Mouse (Mus musculus) fat pad, adult 2 months (tissue): Measurements from ENCODE around the gene Thsd4.

Experiments used
- DNase-seq: peaks from one replicate; pipeline ENCODE4 v3.0.0-alpha.2; 2011; ENCODE audit warnings: low read depth, low spot score; ENCODE audit errors: extremely low read depth

Thsd4 gene

GRCm38 (mm10) chr9:60094211-60094610, 427.6 kb downstream of the Thsd4 start:
- no peak for DNase-seq

- no peak for DNase-seq
Observed at GRCm38 (mm10) chr9:60092428-60092827, 429.4 kb downstream of the Thsd4 start.

- no peak for DNase-seq
Observed at GRCm38 (mm10) chr9:60089441-60089840, 432.4 kb downstream of the Thsd4 start.

- no peak for DNase-seq
Observed at GRCm38 (mm10) chr9:60088101-60088500, 433.7 kb downstream of the Thsd4 start.

- no peak for DNase-seq
Observed at GRCm38 (mm10) chr9:60082107-60082581, 439.7 kb downstream of the Thsd4 start.

GRCm38 (mm10) chr9:60077761-60078160, 444.1 kb downstream of the Thsd4 start:
- DNase-seq: no peak

- no peak for DNase-seq
Observed at GRCm38 (mm10) chr9:60076396-60076795, 445.4 kb downstream of the Thsd4 start.

GRCm38 (mm10) chr9:60071620-60072263, 450.1 kb downstream of the Thsd4 start:
- DNase-seq: no peak

- no peak for DNase-seq
Observed at GRCm38 (mm10) chr9:60067241-60067640, 454.6 kb downstream of the Thsd4 start.

- no peak for DNase-seq
Observed at GRCm38 (mm10) chr9:60065184-60065583, 456.7 kb downstream of the Thsd4 start.

GRCm38 (mm10) chr9:60063191-60063720, 458.6 kb downstream of the Thsd4 start:
- DNase-seq: no peak

- no peak for DNase-seq
Observed at GRCm38 (mm10) chr9:60056131-60056530, 465.7 kb downstream of the Thsd4 start.

GRCm38 (mm10) chr9:60054951-60055350, 466.9 kb downstream of the Thsd4 start:
- DNase-seq: no peak

GRCm38 (mm10) chr9:60053117-60053516, 468.7 kb downstream of the Thsd4 start:
- DNase-seq: no peak

GRCm38 (mm10) chr9:60052415-60052814, 469.4 kb downstream of the Thsd4 start:
- DNase-seq: no peak

- no peak for DNase-seq
Observed at GRCm38 (mm10) chr9:60043175-60043574, 478.7 kb downstream of the Thsd4 start.

GRCm38 (mm10) chr9:60034883-60035282, 487.0 kb downstream of the Thsd4 start:
- DNase-seq: no peak

GRCm38 (mm10) chr9:60027234-60027633, 494.6 kb downstream of the Thsd4 start:
- DNase-seq: no peak

GRCm38 (mm10) chr9:60026795-60027194, 495.1 kb downstream of the Thsd4 start:
- no peak for DNase-seq

GRCm38 (mm10) chr9:60025919-60026318, 495.9 kb downstream of the Thsd4 start:
- DNase-seq: no peak

- DNase-seq: no peak
Observed at GRCm38 (mm10) chr9:60024971-60025370, 496.9 kb downstream of the Thsd4 start.

GRCm38 (mm10) chr9:60024545-60024944, 497.3 kb downstream of the Thsd4 start:
- DNase-seq: no peak

- no peak for DNase-seq
Observed at GRCm38 (mm10) chr9:60022331-60022730, 499.5 kb downstream of the Thsd4 start.
